Mouse (Mus musculus) G1E-ER4 (cell line): ENCODE measurements around the gene Dcakd. TPM values are rescaled to one million over a fixed set of nuclear protein-coding genes. Genes with fewer than 3 reads are reported as not detected.

Source experiments
- GATA1 ChIP-seq: IDR thresholded peaks from one replicate; pipeline ENCODE4 v1.8.0; 2012; ENCODE audit warnings: low read length, inconsistent platforms
- polyA plus RNA-seq: library from polyadenylated mRNA; stranded (reverse); fragments of >175 nt; gene quantifications from 2 replicates; pipeline ENCODE4 v1.2.3, GENCODE M21; 2012

Gene Dcakd
- polyA plus RNA-seq, 1 experiment: 136 TPM

DNA sequence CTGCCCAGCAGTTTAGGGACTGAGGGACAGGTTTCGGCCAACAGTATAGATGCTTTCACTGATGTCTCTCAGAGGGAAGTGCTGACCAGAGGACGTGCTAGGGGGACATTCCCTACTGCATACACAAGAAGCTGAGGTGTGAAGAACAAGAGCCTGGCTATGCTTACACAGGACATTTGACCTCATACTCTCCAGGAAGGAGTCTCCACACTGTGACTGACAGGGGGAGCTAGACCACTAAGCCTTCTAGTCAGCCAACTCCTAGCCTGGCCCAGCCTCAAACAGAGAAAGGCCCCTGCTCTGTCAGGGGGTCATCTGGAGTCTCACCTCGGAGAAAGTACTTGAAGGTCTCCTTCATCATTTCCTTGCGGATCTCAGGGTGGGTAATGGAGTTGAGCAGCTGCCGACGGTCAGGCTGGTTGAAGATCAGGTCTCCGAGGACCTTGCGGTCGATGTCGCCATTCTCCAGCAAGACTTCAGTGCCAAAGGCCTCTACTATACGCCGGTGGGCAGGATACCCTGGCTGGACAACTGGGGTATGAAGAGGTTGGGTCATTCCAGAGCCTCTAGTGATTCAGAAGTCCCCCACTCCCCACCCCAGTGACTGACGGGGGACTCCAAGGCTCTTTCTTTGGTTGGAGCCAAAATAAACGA, 28.7 kb downstream of the Dcakd start:
- no peak for TF ChIP-seq GATA1

DNA sequence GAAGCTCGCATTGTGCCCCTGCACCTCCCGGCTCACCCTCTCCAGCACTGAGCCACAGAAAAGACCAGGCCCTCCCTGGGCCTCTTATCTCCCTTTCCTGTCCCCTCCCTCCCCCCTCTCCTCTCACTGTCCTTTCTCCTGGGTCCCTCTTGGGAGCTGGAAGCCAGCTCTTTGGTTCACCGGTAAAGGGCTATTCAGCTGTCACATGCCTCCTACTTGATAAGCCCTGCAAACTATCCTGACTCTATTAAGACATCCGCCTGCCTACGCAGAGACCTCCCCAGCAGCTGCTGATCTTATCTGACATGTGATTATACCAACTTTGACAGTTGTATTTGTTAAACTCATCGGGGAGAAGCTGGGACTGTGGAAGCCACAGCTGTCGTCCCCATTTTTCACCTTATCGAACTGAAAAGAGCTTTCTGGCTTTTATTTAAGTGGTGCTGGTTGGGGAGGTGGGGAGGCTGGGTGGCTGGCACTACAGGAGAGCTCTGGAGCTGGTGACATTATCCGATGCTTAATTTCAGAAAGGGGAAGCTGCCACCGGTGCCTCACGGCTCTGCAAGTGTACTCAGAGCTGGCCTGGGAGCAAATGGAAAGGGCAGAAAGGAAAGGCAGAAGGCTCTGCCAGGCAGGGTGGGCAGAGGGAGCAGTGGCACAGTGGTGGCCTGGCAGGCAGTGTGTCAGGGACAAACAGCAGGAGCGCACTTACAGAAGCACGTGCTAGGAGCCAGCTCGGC, 29.4 kb downstream of the Dcakd start:
- peak; percentile 78 for TF ChIP-seq GATA1

DNA sequence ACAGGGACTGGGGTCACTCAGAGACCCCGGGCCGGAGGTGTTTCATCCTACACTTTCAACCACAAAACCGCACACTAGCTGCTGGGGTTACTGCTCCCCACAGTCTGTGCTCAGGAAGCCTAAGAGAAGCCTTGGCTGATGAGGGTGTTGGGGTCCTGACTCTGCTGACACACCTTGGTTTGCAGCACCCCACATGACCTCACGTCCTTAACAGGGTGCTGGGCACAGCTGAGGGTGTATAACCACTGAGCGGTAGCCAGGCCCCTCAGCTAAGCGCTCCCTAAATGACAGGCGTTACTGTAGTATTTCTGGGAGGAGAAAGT, 29.9 kb downstream of the Dcakd start:
- no peak for TF ChIP-seq GATA1

DNA sequence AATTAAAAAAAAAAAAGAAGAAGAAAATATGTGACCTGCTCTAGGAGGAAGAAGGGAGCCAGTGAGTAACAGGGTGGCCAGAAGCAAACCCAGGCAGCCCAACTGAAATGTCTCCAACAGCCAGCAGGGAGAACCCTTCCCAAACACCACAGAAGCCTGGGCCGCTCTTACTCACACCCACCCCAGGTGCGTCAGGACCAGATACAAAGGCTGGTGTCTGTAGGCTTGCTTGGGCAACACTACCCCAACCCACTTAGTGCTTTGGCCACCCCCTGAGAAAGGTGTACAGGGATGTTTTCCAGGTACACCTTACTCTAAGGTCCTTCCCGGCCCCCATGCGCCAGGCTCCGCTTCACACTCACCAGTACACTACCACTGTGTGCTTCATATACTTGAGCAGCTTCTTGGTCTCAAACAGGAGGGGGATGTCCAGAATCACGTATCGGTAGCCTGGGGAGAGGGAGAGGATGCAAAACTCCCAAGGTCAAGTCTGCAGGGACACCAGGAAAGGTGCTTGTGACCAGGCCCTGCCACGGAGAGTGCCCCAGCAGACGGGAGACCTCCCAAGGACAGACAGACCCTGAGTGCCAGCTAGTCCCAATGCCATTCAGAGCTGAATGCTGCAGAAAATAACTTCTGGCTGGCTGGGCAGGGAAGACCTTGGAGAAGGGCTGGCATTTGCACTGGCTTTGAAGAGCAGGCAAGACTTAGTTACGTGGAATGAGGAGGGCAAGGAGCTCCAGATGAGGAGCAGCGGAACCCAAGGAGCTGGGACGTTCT, 31.0 kb downstream of the Dcakd start:
- no peak for TF ChIP-seq GATA1

DNA sequence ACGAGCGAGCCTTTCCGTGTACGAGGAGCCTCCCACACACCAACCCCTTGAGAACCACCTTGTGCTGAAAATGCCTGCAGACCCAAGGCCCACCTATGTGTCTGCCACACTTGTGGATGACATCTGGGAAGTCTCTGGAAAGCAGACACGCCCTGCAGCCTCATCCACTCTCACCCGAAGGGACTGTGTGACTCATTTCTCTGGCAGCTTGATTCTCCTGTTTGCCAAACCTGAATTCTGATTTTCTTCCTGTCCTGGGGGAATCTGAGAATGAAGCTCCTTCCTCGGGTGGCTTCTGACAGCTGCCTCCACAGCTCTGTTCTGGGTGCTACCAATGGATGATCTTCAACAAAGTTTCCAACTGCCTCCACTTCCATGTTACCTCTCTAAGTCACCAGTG, 31.7 kb downstream of the Dcakd start:
- no peak for TF ChIP-seq GATA1

DNA sequence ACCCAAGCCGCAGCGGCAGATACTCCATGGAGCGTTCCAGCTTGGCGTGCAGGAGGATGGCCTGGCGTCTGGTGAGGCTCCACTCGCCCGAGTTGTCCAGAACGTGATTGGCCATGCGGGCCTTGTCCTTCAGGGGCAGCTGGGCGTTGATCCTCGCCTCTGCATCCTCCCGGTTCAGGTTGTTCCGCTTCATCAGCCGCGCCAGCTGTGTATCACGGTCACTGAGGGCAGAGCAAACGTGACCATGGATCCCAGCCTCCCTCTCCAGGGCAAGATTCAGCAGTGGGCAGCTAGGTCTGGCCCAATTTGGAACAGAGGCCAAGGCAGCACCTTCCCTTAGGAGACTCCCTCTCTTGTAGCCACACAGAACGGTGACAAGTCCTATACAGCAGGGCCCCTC, 33.2 kb downstream of the Dcakd start:
- no peak for TF ChIP-seq GATA1

DNA sequence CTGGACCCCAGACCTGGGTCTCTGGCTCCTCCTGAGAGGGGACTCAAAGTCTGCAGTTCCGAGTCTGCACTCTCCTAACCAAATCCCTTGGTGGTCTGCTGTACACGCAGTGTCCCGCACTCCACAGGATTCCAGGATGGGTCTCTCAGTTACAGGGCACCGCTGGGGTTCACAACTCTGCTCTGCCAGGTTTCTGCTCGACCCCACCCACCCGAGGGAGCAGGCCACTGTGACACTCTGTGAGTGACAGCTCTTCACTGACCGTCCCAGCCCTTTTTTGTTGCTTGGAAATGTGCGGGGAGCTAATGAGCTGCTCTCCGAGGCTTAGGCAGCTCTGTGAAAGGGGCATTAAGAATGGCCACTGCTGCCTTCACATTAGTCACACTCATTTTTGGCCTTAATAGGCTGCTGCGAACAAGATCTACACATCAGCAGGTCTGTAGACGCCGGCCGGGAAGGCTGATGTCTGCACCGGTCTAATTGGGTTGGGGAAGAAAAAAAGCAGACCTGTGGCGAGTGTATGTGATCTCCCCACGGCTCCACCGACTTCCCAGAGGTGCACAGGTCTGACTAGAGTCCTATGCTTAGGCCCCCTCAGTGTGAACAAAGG, 34.6 kb downstream of the Dcakd start:
- TF ChIP-seq GATA1: no peak

DNA sequence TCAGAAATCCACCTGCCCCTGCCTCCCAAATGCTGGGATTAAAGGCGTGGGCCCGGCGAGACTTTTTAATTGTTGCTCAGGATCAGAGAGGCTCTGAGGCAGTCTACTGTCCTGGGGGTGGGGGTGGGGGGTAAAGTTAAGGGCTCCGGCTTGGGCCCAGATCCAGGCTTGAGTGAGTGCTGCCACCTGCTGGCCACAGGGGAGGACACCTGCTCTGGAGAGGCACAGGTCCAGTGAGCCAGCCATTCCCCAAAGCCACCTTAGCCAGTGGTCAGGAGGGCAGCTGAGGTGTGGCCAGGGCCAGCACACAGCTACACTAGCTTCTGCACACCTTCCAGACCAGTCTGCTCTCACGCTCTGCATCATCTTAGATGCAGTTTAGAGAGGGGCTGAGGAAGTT, 35.2 kb downstream of the Dcakd start:
- no peak for TF ChIP-seq GATA1

DNA sequence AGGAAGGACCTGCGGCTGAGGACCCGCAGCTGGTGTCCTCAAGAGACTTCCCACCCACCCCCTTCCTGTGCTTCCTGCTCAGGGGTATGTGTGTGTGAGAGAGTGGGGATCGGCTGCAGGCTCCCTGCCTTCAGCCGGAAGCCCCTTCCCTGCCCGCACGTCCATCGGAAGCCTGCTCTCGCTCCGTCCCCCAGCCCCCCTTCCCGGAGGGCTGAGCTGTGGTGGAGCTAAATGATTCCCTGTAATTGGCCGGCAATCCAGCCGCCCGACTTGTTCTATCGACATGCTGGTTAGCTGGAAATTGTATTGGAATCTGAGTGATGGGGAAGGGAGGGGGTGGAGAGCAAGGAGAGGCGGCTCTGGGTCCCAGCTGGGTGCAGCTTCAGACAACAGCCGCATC, 36.5 kb downstream of the Dcakd start:
- TF ChIP-seq GATA1: no peak

DNA sequence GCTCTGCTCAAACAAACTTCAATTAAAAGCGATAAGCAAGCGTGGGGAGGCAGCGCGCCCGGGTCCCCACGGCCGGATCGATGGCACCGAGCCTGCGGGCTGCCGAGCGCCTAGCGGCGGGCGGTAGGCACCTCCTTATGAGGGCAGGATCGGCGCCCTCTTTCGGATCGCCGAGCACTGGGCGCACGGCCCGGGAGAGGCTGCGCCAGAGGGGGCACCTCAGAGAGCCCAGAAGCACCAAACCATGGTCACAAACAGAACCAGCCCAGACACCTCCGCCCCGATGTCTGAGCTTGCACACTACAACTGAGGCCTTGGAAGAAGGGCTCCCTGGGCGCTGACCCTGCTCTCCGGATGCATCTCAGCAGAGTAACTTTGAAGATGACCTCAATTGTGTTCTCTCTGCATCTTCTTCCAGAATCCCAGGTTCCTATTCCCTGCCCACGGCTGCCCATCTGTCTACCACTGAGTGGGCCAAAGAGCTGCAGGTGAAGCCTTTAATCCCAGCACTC, 37.9 kb downstream of the Dcakd start:
- no peak for TF ChIP-seq GATA1

DNA sequence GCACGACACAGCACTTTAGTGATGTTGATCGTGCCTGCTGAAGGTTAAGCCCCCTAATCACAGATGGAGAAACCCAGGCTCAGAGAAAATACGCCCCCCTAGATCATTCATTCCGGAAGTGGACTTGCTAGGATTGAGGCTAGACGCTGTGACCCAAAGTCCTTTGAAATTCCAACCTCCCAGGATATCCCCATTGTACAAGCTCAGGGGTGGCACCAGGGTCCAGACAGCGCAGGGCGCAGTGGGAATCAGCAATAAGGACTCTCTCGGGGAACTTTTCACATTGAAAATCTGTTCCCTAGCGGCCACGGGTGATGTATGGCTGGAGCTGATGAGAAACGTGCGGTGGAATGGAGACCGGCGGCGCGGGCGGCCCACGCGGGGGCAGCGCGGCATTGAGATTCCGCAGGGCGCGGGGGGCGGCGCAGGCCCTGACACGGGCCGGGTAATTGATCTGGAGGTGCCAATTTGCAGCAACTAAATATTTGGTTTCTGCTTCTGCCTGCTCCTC, 38.4 kb downstream of the Dcakd start:
- no peak for TF ChIP-seq GATA1

DNA sequence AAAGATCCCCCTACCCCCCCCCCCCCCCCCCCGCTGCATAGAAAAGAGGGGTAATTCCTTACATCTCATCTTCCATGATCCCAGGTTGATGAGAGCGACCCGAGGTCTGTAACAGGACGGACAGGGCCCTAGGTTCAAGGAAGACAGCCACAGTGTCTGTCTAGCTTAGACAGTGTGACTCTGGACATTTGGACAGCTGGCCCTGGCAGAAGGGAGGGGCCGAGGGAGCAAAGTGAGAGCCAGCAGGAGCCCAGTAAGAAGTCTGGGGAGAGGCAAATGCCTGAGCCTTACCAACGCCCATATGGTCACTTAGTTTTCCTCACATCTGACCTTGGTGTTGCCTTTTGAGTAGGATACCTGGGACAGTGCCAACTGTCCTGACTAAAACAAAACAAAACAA, 43.0 kb downstream of the Dcakd start:
- no peak for TF ChIP-seq GATA1

DNA sequence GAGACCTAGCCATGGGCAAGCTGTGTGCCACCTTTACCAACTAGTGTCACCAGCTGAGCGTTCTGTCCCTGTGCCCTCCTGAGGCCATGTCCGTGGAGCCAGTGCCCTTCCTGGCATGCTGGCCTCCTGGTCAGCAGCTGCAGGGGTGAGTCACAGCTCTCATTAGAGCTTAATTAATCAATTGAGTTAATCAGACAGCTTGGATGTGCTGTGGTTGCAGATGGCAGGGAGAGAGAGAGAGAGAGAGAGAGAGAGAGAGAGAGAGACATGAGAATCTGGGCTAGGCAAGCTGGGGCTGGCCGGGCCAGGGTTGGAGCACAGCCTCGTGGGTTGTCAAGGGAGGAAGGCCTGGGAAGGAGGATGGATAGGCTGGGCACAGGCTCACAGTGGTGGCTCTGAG, 43.5 kb downstream of the Dcakd start:
- TF ChIP-seq GATA1: no peak

DNA sequence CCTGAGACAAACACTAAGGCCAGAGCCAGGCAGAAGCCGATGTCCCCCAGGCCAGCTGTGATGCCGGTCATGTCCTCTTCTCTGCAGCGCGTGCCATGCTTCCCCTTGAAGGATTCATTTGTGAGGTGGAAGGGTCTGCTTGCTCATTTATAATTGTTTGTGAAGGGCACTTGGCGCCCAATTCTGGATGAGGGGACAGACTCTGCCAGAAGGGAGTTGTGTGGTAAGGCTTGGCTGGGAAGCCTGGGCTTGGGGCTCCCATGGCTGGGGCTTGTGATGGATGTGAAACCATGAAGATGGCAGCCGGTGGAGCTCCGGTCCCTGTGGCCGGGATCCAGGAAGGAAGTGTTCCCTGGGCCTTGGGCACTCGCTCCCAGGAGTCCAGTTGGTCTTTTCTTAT, 44.0 kb downstream of the Dcakd start:
- no peak for TF ChIP-seq GATA1

DNA sequence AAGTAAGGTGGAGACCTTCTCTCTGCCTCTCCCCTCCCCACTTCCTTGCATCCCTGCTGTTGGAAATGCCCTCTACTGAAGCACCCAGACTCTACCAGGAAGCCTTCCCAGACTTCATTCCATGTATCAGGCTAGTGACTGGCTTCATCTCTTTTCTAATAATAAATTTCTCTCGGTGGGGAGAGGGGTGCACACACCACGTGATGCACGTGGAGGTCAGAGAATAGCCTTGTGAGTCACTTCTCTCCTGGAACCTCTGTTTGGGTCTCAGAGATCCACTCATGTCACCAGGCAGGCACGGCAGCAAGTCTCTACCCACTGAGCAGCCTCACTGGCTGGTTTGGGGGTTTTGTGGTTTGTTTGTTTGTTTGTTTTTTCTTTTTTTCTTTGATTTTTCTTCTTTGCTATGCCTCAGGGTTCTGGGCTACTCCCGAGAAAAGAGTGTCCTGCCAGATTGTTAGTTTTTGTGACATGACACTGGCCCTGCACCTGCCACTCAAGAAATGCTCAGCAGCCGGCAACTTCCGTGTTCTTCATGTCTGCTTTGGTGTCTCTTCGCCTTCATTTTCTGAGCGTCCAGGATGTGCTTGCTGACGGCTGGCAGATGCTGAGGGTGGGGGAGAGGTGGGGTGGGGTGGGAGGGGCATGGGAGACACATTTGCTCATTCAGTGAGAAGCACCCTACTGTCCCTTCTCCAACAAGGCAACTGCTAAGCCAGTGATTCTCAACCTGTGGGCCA, 46.8 kb downstream of the Dcakd start:
- no peak for TF ChIP-seq GATA1
